Mouse (Mus musculus) heart, adult 8-10 months (tissue): ENCODE measurements around the gene Per1. TPM values are rescaled to one million over a fixed set of nuclear protein-coding genes. Genes with fewer than 3 reads are reported as not detected.

Experiments used
- DNase-seq: peaks from one replicate; pipeline ENCODE4 v3.0.0; 2022; ENCODE audit warnings: low spot score
- total RNA-seq, 4 experiments: library from RNA; stranded (reverse); gene quantifications; 2 replicates each; pipeline ENCODE4 v1.2.4; 2022

The Per1 gene
- total RNA-seq = 10 to 100 TPM; 33.3 to 81.2 (median 48.5) TPM

- peak; percentile 100 for DNase-seq
Observed at GRCm38 (mm10) chr11:69094697-69095429, at the start of gene Per1. Gene Per1, plus strand, starts transcription at chr11:69095217.

- peak; percentile 81 for DNase-seq
Observed at GRCm38 (mm10) chr11:69045531-69046394, 49.3 kb upstream of the Per1 start, which contains the start of gene Aurkb. Gene Aurkb, plus strand, starts transcription at chr11:69045647.

GRCm38 (mm10) chr11:69046395-69046774, 48.6 kb upstream of the Per1 start:
- no peak for DNase-seq

GRCm38 (mm10) chr11:69047592-69047991, 47.4 kb upstream of the Per1 start:
- DNase-seq = no peak

- DNase-seq = no peak
Observed at GRCm38 (mm10) chr11:69048151-69048550, 46.9 kb upstream of the Per1 start.

GRCm38 (mm10) chr11:69050748-69051147, 44.3 kb upstream of the Per1 start:
- no peak for DNase-seq

GRCm38 (mm10) chr11:69051771-69052170, 43.2 kb upstream of the Per1 start:
- DNase-seq = no peak

GRCm38 (mm10) chr11:69052824-69053421, 42.1 kb upstream of the Per1 start:
- DNase-seq = no peak

GRCm38 (mm10) chr11:69053848-69054247, 41.2 kb upstream of the Per1 start:
- no peak for DNase-seq

GRCm38 (mm10) chr11:69058265-69058664, 36.8 kb upstream of the Per1 start:
- DNase-seq = no peak

GRCm38 (mm10) chr11:69058729-69059356, 36.2 kb upstream of the Per1 start:
- DNase-seq = peak; percentile 36

GRCm38 (mm10) chr11:69059357-69059974, 35.6 kb upstream of the Per1 start, which contains the start of gene Borcs6:
Gene Borcs6, plus strand, starts transcription at chr11:69059717.
- peak; percentile 96 for DNase-seq

GRCm38 (mm10) chr11:69059975-69060411, 35.0 kb upstream of the Per1 start:
- no peak for DNase-seq

- DNase-seq = no peak
Observed at GRCm38 (mm10) chr11:69060448-69061254, 34.4 kb upstream of the Per1 start.

- DNase-seq = no peak
Observed at GRCm38 (mm10) chr11:69061255-69061912, 33.6 kb upstream of the Per1 start.

GRCm38 (mm10) chr11:69062194-69062760, 32.7 kb upstream of the Per1 start:
- peak; percentile 86 for DNase-seq

- peak; percentile 98 for DNase-seq
Observed at GRCm38 (mm10) chr11:69062761-69063224, 32.2 kb upstream of the Per1 start.

GRCm38 (mm10) chr11:69063413-69064201, 31.4 kb upstream of the Per1 start:
- no peak for DNase-seq
